ENCODE assay signal across 8 mouse cellular contexts in genomic region chr3:27766421-27766820, GRCm38 (mm10). TPM values are rescaled to one million over a fixed set of nuclear protein-coding genes. Genes with fewer than 3 reads are reported as not detected.
DNase-seq lines count a peak whose midpoint lies in the region; ATAC-seq and TF ChIP-seq lines count a peak whose summit lies in the region.

No protein-coding gene starts in this region.

- ATAC-seq in forebrain, embryonic 12.5 days (ENCODE audit: low FRiP score): peak; percentile 46; the same call in 1 of the 2 replicates
- ATAC-seq in midbrain, embryonic 11.5 days (ENCODE audit: low FRiP score): no peak
- ATAC-seq in liver, postnatal 0 days: peak; percentile 79
- no peak for ATAC-seq in stomach, embryonic 15.5 days (ENCODE audit: insufficient read depth, low FRiP score, low read depth)
- ATAC-seq in erythroblast, adult 5-6 weeks (replicated peaks; ENCODE audit: low FRiP score, poor library complexity, severe bottlenecking): no peak

- no peak overlapping the region for H3K4me2 ChIP-seq in forebrain, embryonic 12.5 days
- H3K4me2 ChIP-seq in midbrain, embryonic 11.5 days: no peak overlapping the region
- 0 out of 2 replicates have a peak overlapping the region, but pooled peaks have one; percentile 20 for H3K4me2 ChIP-seq in liver, postnatal 0 days (ENCODE audit: low read depth, low read length)
- H3K4me2 ChIP-seq in stomach, embryonic 15.5 days: no peak overlapping the region

- no peaks in the 10 kb centered on the region for H3K9me3 ChIP-seq in forebrain, embryonic 12.5 days
- peaks cover 3% of the 10 kb centered on the region; the same call in 1 of the 2 replicates for H3K9me3 ChIP-seq in forebrain, embryonic 10.5 days
- no peaks in the 10 kb centered on the region for H3K9me3 ChIP-seq in midbrain, embryonic 10.5 days (replicated peaks)
- no peaks in the 10 kb centered on the region for H3K9me3 ChIP-seq in midbrain, embryonic 11.5 days (ENCODE audit: control insufficient read depth, low read length)
- H3K9me3 ChIP-seq in liver, postnatal 0 days (ENCODE audit: low read length): no peaks in the 10 kb centered on the region
- H3K9me3 ChIP-seq in stomach, embryonic 15.5 days: no peaks in the 10 kb centered on the region

- H3K27me3 ChIP-seq in forebrain, embryonic 12.5 days: no peaks in the 10 kb centered on the region
- H3K27me3 ChIP-seq in forebrain, embryonic 10.5 days (ENCODE audit: poor library complexity, severe bottlenecking): no peaks in the 10 kb centered on the region
- no peaks in the 10 kb centered on the region for H3K27me3 ChIP-seq in midbrain, embryonic 10.5 days (ENCODE audit: low read depth, poor library complexity, severe bottlenecking)
- no peaks in the 10 kb centered on the region for H3K27me3 ChIP-seq in midbrain, embryonic 11.5 days (ENCODE audit: control insufficient read depth, insufficient read depth, low read length)
- no peaks in the 10 kb centered on the region for H3K27me3 ChIP-seq in liver, postnatal 0 days (ENCODE audit: insufficient read depth, low read length)
- no peaks in the 10 kb centered on the region for H3K27me3 ChIP-seq in stomach, embryonic 15.5 days (replicated peaks)

- no peaks in the 10 kb centered on the region for H3K4me1 ChIP-seq in forebrain, embryonic 12.5 days
- H3K4me1 ChIP-seq in forebrain, embryonic 10.5 days: peaks cover 5% of the 10 kb centered on the region
- H3K4me1 ChIP-seq in midbrain, embryonic 10.5 days: peaks cover 6% of the 10 kb centered on the region
- H3K4me1 ChIP-seq in midbrain, embryonic 11.5 days (ENCODE audit: control insufficient read depth, insufficient read depth, low read length): no peaks in the 10 kb centered on the region; the same call in 1 of the 2 replicates
- peaks cover 12% of the 10 kb centered on the region for H3K4me1 ChIP-seq in liver, postnatal 0 days (ENCODE audit: insufficient read depth)
- 0 out of 2 replicates have a peak, but pooled peaks cover 4% of the 10 kb centered on the region for H3K4me1 ChIP-seq in stomach, embryonic 15.5 days

- H3K27ac ChIP-seq in forebrain, embryonic 12.5 days: no peak overlapping the region
- H3K27ac ChIP-seq in forebrain, embryonic 10.5 days: no peak overlapping the region
- H3K27ac ChIP-seq in midbrain, embryonic 10.5 days (replicated peaks): peak overlapping the region; percentile 35; the same call in 1 of the 2 replicates
- H3K27ac ChIP-seq in midbrain, embryonic 11.5 days (ENCODE audit: low read depth, low read length): no peak overlapping the region
- peak overlapping the region; percentile 92 for H3K27ac ChIP-seq in liver, postnatal 0 days (ENCODE audit: low read depth)
- H3K27ac ChIP-seq in stomach, embryonic 15.5 days: peak overlapping the region; percentile 67

- no peak for TF ChIP-seq CTCF in liver, postnatal 0 days (IDR thresholded peaks at IDR 0.05; ENCODE audit: low read depth)

- no peaks in the 10 kb centered on the region for H3K36me3 ChIP-seq in forebrain, embryonic 12.5 days (replicated peaks)
- H3K36me3 ChIP-seq in forebrain, embryonic 10.5 days (replicated peaks): no peaks in the 10 kb centered on the region
- H3K36me3 ChIP-seq in midbrain, embryonic 10.5 days: no peaks in the 10 kb centered on the region
- no peaks in the 10 kb centered on the region for H3K36me3 ChIP-seq in midbrain, embryonic 11.5 days (ENCODE audit: control insufficient read depth, insufficient read depth, low read length)
- no peaks in the 10 kb centered on the region for H3K36me3 ChIP-seq in liver, postnatal 0 days (replicated peaks; ENCODE audit: insufficient read depth, low read length)
- no peaks in the 10 kb centered on the region for H3K36me3 ChIP-seq in stomach, embryonic 15.5 days

- no peak for TF ChIP-seq EP300 in liver, postnatal 0 days (IDR thresholded peaks at IDR 0.05; ENCODE audit: low read depth)

- H3K9ac ChIP-seq in forebrain, embryonic 12.5 days: no peak overlapping the region
- H3K9ac ChIP-seq in midbrain, embryonic 11.5 days (ENCODE audit: low read length): no peak overlapping the region
- no peak overlapping the region for H3K9ac ChIP-seq in liver, postnatal 0 days (replicated peaks)
- no peak overlapping the region for H3K9ac ChIP-seq in stomach, embryonic 15.5 days

- DNase-seq in forebrain, embryonic 10.5 days (ENCODE audit: extremely low spot score, low spot score): no peak
- DNase-seq in midbrain, embryonic 10.5 days (ENCODE audit: low spot score): no peak
- DNase-seq in midbrain, embryonic 11.5 days (ENCODE audit: low spot score, missing footprints): no peak
- no peak for DNase-seq in liver, postnatal 0 days
- no peak for DNase-seq in c-Kit-positive CD71-positive TER-119-positive erythroid progenitor cells, embryonic 14.5 days (ENCODE audit: low spot score)

- 45% methylated on average over 6 of the region's 6 CpGs for WGBS in forebrain, embryonic 12.5 days
- 73% methylated on average over 6 of the region's 6 CpGs for WGBS in forebrain, embryonic 10.5 days
- WGBS in midbrain, embryonic 10.5 days: 64% methylated on average over 6 of the region's 6 CpGs
- WGBS in midbrain, embryonic 11.5 days: 55% methylated on average over 6 of the region's 6 CpGs
- WGBS in liver, postnatal 0 days (ENCODE audit: insufficient replicate concordance): 45% methylated on average over 6 of the region's 6 CpGs
- WGBS in stomach, embryonic 15.5 days: 47% methylated on average over 6 of the region's 6 CpGs

- no peak overlapping the region for H3K4me3 ChIP-seq in forebrain, embryonic 12.5 days (replicated peaks)
- no peak overlapping the region for H3K4me3 ChIP-seq in forebrain, embryonic 10.5 days
- no peak overlapping the region for H3K4me3 ChIP-seq in midbrain, embryonic 10.5 days
- H3K4me3 ChIP-seq in midbrain, embryonic 11.5 days (ENCODE audit: low read depth, low read length): no peak overlapping the region
- no peak overlapping the region for H3K4me3 ChIP-seq in liver, postnatal 0 days (ENCODE audit: low read depth, low read length)
- no peak overlapping the region for H3K4me3 ChIP-seq in stomach, embryonic 15.5 days (replicated peaks)

RNA-seq across cellular contexts. Expression of gene Fndc3b, which starts 55.3 kb away (rescaled TPM):
- polyA plus RNA-seq in forebrain, embryonic 12.5 days (2016; fragmentation: Nextera tagmentation; extraction: Ambion mirVana): 10.6 and 13.2 TPM in 2 replicates
- 9.9 and 10.8 TPM in 2 replicates for polyA plus RNA-seq in forebrain, embryonic 10.5 days (2016; fragmentation: Nextera tagmentation; extraction: Ambion mirVana)
- polyA plus RNA-seq in midbrain, embryonic 10.5 days (2016; fragmentation: Nextera tagmentation; extraction: Ambion mirVana): 11.3 and 11.4 TPM in 2 replicates
- 10.0 and 10.1 TPM in 2 replicates for polyA plus RNA-seq in midbrain, embryonic 11.5 days (2014; fragmentation: Nextera tagmentation; extraction: Ambion mirVana)
- polyA plus RNA-seq in liver, postnatal 0 days (2015; fragmentation: Nextera tagmentation; extraction: Ambion mirVana): 12.0 and 14.9 TPM in 2 replicates
- 24.5 and 27.1 TPM in 2 replicates for polyA plus RNA-seq in stomach, embryonic 15.5 days (2015; fragmentation: Nextera tagmentation; extraction: Ambion mirVana)
- total RNA-seq in erythroblast, adult 5-6 weeks (2015; ENCODE audit: low replicate concordance): 6.7 and 7.7 TPM in 2 replicates
- 1.3 and 1.5 TPM in 2 replicates for total RNA-seq in erythroblast, adult 5-6 weeks (2017; ENCODE audit: low replicate concordance)

Comparison
In these comparisons a context has a peak if more than half of its experiments do, and no peak if none do; other contexts are left out.
1. H3K27ac ChIP-seq: peak in midbrain, embryonic 10.5 days (single experiment), liver, postnatal 0 days (single experiment) and stomach, embryonic 15.5 days (single experiment); none in forebrain, embryonic 12.5 days (single experiment), forebrain, embryonic 10.5 days (single experiment) and midbrain, embryonic 11.5 days (single experiment).
2. ATAC-seq: peak in forebrain, embryonic 12.5 days (single experiment) and liver, postnatal 0 days (single experiment); none in midbrain, embryonic 11.5 days (single experiment), stomach, embryonic 15.5 days (single experiment) and erythroblast, adult 5-6 weeks (single experiment).